12 mouse cellular contexts compared by ENCODE assay signal in the genomic region with DNA sequence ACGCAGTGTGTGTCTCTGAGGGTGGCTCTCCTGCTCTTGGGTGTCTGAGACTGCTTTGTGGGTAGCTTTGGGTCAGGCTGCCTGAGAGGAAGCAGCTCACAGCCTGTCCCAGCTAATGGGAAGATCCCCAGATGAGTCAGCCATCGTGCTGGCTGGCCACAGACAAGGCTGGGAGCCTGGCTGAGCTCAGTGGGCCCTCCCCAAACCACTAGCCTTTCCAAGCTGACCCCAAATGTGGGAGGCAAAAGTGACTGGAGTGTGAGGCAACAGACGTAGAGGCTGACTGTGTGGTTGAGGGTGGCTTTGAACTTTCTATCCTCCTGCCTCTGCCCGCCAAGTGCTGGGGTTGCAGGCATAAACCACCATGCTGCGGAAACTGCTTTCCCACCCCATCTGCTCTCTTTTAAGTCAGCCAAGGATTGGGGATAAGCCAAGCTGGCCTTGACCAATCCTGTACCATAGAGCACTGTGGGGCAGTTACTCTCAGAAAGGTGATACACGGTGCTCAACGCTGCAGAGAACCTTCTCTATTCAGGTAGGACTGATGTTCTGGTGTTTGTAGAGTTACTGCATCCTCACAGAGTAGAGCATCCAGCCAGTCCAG.
"Had no signal": no experiment of that assay in that cellular context is flagged by ENCODE, and none has a peak within 500 bp of the region (broad histone marks: within the 10 kb centered on the region; RNA-seq: fewer than 3 reads in every experiment).

No protein-coding gene starts in this region.

- H3K4me1 ChIP-seq: limb, embryonic 13.5 days had no signal

- DNase-seq: kidney, postnatal 14 days; left cerebral cortex, postnatal 4 days; lung, adult 18-20 months; retina, postnatal 1 day; right cerebral cortex, postnatal 4 days; spleen, adult 18-20 months; thymus, adult 18-20 months; thymus, postnatal 14 days had no signal

- H3K27me3 ChIP-seq: limb, embryonic 13.5 days; midbrain, embryonic 13.5 days; neural tube, embryonic 12.5 days had no signal

- H3K4me3 ChIP-seq: limb, embryonic 13.5 days; midbrain, embryonic 13.5 days; neural tube, embryonic 12.5 days had no signal

- H3K9me3 ChIP-seq: limb, embryonic 13.5 days; midbrain, embryonic 13.5 days had no signal

- ATAC-seq: midbrain, embryonic 13.5 days had no signal

- H3K36me3 ChIP-seq: limb, embryonic 13.5 days; midbrain, embryonic 13.5 days; neural tube, embryonic 12.5 days had no signal

- H3K27ac ChIP-seq: limb, embryonic 13.5 days; liver, embryonic 14.5 days; midbrain, embryonic 13.5 days; neural tube, embryonic 12.5 days had no signal

- H3K9ac ChIP-seq: limb, embryonic 13.5 days; liver, embryonic 14.5 days; midbrain, embryonic 13.5 days; neural tube, embryonic 12.5 days had no signal

- H3K4me2 ChIP-seq: limb, embryonic 13.5 days; midbrain, embryonic 13.5 days; neural tube, embryonic 12.5 days had no signal
